Mouse (Mus musculus) c-Kit-positive CD71-negative TER-119-negative erythroid progenitor cells, embryonic 14.5 days (primary cell): ENCODE measurements around the gene Pcdh15.

Experiments used
- DNase-seq: peaks from one replicate; pipeline ENCODE4 v3.0.0-alpha.2; 2013; ENCODE audit warnings: low read depth

Gene Pcdh15

DNA sequence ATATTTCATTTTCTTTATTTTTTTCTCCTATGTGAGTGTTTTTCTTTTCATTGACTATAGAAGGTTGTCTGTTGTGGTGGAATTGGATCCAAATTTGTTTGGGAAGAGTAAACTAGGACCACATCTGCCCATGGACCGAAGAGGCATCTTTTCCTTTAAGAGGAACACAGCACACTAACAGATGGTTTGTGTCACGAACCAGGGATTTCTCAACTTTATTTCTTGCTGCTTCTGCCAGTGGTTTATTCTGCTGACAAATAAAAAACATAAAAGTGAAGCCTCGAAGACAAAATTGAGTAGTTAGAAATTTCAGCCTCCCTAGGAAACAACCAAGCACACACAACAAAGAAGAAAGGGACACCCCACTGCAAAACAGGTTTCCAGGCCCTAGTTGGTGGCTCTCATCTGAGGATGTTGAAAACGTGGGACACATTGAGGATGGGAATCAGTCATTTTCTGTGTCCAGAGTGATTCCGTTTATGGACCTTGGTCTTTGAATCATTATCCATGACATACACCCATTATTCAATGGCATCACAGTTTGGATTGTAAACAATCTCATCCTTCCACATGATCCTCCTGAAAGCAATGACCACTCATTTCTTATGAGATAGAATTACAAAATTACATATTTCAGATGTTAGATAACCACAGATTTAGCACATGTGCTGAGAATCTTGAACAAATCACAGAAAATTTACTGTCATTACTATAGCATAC, 1206.5 kb downstream of the Pcdh15 start:
- no peak for DNase-seq

DNA sequence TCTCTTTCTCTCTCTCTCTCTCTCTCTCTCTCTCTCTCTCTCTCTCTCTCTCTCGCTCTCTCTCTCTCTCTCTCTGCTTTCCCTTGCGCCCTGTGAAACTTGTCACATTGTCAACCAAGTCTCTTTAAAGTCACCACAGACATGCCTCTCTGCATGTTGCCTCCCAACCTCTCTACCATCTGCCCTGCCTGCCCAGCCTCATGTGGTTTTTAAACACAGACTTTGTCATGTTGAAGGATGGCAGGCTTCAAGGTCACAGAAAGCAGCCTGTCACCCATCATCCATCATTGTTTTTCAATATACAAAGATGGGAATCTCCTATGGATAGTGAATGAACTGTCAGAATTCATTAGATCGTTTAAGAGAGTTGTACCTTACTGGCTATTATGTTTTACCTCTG, 1207.9 kb downstream of the Pcdh15 start:
- no peak for DNase-seq

DNA sequence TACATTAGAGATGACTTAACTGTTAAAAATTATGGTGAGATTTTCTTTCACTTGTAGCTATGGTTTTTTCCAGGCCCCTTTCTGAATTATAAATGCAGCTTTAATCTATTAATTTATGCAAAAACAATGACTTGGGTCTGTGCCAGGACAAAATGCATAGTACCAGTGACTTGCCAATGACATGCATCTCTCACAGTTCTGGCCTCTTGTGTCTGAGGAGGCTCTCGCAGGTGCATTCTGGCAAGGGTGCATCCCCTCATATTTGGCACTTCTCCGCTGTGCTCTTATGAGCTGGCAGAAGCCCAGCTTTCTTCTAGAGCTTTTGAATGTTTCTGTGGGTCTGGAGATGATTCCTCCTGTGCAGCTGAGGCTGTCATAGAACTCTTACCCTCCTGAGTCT, 1216.9 kb downstream of the Pcdh15 start:
- no peak for DNase-seq

DNA sequence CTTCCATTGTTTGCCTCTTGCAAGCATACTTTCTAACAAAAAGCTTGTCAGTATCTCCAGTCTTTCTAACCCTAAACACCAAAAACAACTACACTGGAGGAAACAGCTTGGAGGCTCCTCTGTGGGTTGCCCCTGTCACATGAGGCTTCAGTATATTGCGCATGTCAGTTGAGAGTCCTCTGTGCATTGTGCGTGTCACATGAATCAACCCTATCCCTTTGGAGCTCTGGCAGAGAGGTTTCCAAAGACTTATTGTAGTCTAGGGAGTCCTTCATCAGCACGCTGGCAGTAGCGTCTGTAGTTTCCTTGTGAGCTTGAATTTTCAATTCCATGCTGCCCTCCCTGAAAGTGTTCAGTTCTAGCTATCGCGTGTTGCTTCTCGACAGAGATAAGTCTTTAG, 1236.3 kb downstream of the Pcdh15 start:
- no peak for DNase-seq

DNA sequence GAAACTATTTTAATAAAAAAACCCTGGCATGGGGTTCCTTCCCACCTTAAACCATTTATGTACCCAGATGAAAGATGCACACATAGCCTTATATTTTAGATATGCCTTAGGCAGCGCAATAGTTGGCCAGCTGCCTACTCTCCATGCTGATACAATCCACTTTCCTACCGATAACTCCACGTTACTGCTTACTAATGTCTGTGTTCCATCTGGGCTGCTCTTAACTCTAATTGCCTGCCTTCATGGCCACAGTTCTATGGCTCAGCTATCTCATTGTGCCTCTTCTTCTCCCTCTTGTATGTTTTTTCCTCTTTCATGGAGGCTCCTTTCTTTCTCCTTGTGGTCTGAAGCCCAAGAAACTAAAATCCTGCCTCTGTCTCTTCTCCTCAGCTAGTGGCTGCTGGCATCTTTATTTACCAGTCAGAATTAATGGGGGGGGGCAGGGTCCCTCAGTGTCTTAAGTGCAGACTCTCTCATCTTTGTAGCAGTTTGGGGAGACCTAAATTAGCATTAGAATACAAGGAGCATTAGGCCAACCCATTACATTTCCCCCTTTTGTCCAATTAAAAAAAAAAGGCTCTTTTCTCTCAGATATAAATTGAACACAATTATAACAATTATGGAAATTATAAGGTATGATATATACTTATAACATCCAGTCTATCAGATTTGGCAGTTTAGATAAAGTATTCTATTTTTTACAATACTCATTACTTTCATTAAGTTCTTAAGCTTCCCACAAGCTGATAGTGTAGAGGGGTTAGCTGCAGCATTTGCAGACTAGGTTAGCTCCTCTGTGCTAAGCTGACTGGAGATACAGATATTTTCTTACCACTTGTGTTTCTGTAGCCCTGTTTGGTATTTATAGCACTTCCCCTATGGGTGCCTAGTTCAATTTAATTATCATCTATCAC, 1240.4 kb downstream of the Pcdh15 start:
- no peak for DNase-seq

DNA sequence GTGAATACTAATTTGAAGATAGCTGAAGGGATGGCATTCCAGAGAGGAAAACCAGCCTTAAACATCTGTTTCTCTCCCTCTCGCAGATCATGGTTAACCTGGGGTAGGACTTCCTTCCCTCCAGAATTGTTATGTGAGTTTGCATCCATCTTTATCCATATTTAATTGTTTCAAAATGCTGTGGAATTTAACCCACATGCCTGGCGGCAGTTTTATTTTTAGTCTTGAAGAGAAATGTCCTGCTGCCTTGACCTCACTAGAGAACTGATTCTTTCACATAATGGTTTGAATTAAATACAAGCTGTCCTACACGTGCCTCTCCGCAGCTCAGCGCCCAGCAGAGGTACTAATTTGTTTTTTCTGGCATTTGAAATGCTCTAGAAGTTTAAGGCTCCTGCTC, 1260.4 kb downstream of the Pcdh15 start:
- DNase-seq: no peak

DNA sequence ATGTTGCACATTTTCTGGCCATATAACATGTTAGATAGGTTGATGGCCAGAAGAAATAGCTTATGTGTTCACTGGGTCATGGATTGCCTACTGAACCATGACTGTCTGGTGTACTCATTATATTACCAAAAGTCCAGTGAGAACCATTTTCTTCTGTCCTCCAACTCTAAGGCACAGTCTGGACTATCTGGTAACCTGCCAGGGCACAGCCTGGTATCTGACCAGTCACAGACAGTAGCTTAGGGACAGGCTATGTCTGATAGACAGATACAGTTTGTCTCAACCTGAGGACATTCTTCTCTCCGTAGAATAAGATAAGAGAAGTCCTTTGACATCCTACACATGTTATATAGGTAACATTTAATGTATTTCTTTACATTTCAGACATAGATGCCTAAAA, 1279.6 kb downstream of the Pcdh15 start:
- no peak for DNase-seq

DNA sequence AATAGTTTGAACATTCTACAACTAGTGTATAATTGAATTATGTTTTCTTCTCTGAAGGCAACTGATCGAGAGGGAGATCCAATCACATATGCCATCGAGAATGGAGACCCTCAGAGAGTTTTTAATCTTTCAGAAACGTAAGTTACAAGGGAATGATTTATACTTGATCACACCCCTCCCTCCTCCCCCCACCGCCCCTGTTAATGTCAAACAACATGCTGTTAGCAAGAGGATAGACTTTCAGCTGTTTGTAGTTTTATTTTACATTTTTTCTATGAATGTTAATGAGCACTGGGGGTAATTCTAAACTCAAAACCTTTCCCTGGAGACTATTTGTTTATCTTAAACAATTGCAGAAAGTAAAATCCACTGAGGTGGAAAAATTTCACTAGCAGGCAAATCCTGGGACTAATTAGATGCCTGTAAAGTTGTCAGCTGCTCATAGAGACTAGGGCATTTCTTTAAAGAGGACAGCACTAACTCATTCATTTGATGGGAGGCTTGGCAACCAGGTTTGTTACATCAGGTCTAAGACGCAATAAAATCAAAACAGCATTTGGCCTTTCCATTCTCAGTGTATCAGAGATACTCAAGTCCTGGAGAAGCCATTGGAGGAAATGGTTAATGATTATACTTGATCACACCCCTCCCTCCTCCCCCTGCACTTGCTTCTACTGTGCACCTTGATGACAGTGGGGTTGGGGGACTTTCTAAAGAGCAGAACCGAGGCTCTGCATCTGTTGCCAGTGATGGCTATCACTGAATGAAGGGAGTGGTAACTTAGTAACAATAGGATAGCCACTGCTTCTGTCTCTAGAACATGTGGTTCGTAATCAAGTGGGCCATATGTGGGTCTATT, 1280.4 kb downstream of the Pcdh15 start:
- no peak for DNase-seq

DNA sequence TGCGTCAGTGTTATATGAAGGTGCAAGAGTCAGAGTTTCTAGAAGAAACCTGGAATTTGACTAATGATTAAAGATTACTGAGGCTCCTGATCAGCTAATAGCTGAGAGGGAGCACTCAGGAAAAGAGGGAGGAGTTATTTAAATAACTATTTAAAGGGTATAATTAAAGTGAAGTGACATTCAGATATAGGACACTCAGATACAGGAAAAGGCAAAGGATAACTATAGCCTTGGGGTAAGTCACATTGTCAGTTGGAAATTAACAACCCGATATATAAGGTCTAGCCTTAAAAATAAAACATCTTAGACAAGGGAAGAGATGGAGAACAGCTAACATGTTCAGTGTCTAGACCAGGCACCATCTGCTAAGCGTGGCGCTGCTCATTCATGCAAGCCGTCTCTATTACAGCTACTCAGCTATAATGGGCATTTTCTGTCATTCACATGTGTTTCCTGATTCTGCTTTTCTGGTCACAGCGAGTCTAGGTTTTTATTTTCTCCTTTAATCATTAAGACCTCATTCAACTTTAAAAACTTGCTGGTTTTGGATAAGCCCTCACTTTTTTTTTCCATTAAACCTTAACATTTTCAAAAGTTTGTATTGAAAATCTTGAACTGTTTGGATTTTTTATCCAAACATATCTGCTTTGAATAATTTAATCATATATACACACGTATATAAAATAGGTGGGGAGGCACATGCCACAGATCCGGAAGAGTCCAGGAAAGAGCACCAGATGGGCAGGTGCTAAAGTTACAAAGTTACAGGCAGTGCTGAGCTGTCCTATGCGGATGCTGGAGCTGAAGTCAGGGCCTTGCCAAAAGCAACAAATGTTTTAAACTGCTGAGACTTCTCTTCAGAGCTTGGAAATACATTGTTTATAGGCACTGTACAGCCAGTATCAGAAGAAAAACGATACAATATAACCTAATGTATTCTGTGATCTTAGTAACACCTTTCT, 1288.7 kb downstream of the Pcdh15 start:
- no peak for DNase-seq

DNA sequence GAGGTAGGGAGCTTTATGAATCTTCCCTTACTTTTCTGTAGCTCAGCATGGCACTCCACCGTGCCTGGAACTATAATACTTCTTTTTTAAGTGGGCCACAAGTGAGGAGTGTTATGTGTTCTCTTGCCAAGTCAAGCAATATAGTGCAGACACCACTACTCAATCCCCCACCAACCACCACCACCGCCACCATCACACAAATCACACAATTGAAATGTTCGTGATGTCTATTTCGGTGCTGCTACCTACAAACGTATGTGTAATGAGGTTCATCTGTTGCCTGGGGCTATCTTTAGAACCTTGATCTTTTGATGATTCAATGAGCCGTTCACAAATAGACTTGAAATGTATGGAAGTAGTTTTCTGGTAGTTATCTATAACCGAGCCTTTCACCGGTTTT, 1304.0 kb downstream of the Pcdh15 start:
- no peak for DNase-seq

DNA sequence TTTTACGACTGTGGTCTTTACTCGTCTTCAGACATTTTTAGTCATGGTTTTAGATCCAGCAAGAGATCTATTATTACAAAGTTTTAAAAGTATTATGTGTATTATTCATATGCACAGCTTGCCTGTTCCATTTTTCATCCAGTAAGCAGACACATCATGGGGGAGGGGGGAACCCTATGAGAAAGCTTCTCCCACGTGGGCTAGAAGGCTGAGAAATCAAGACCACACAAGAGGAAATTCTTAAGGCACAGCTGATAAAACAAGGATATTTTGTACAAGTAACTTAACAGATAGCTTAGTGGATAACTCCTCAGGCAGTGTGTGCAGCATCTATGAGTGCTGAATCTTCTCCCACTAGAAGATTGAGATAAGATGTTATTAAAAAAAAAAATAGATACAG, 1314.9 kb downstream of the Pcdh15 start:
- DNase-seq: no peak

DNA sequence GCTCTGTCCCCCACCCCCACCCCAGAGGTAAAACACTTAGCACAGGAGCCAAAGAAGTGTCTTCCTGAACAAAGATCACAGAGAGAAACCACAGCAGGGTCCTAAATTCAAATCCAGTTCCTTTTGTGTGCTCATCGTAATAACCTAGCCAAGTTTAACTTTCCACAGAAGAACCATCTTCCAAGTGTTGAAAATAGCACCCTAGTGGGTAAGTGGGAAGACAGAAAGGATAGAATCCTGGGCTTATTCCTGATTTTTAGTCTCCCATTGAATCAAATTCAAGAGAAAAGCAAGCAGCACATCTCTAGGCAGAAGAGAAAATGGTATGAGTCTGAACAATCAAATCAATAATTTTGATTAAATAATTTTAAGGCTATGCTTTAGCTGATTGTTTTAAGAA, 1315.8 kb downstream of the Pcdh15 start:
- no peak for DNase-seq

DNA sequence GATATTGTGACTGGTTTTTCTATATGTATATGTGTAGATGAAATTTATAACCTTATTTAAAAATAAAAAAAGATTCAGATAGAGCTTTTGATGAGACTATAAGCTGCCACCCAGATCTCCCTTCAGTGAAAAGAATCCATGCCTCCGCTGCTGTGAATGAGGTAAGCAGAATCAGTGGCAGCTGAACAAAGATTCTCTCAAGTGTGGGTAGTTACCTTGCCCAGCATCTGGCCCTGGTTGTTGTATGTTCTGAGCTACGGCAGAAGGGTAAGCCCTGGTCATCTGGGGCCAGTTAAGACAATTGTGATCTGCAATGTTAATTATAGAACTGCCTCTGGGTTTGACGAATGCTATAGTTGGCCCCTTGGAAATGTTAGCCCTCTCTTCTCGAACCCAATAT, 1316.2 kb downstream of the Pcdh15 start:
- DNase-seq: no peak

DNA sequence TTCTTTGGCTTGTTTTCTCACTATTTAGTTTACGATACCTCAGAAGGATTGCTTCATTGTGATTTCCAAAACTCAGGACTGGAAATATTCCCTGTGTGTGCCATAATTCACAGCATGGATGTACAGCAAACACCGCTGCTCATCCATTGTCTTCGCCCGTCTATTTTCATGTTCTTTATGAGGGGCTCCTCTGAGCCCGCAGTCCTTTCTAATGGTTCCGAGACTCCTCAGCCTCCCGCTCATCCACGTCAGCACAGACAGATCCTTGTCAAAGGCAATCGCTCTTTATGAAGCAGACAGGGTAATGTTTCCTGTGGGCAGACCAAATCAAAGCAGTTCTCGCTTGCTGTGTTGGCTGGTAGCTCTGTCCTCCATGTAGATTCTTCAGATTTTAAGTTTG, 1316.8 kb downstream of the Pcdh15 start:
- no peak for DNase-seq

DNA sequence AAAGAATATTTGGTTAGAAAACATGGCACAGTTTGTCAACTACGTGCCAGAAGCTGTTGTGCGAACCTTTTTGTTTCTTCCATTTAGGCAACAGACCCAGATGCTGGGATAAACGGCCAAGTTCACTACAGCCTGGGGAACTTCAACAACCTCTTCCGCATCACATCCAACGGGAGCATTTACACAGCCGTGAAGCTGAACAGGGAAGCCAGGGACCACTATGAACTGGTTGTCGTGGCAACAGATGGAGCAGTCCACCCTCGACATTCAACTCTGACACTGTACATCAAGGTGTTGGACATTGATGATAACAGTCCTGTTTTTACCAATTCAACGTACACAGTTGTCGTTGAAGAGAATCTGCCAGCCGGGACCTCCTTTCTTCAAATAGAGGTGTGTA, 1350.9 kb downstream of the Pcdh15 start:
- no peak for DNase-seq

DNA sequence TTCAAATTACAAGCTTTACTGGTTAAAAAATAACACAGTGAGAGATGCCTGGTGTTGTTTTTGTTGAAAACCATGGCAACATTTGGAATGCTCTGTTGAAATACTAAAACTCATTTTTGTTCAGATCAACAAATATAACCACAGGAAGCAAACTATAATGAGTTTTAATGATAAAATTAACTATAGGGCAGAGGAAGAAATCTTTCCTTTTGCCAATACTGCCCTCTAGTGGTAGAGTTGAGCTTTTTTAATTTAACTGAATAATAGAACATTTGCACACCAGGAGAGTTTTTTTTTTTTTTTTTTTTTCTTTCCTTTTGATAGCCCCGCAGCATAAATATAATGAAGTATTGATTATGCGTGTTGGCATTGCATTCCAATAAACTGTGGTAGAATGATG, 1364.8 kb downstream of the Pcdh15 start:
- DNase-seq: no peak

DNA sequence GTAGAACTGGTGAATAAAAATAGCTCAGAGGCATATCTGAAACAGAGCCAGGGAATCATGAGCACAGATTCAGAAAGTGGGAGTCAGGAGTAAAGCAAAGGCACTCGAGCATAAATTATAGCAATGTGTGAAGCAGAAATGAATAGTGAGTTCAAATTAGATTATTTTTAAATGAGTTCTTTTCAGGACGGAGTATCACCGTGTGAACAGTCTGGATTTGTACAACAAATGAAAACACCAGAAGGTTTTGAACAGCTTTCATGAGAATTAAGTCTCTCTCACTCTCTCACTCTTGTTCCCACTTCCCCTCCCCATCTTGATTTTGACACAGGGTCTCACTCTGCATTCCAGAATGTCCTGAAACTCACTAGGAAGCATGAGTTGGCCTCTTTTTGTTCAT, 1381.6 kb downstream of the Pcdh15 start:
- DNase-seq: no peak

DNA sequence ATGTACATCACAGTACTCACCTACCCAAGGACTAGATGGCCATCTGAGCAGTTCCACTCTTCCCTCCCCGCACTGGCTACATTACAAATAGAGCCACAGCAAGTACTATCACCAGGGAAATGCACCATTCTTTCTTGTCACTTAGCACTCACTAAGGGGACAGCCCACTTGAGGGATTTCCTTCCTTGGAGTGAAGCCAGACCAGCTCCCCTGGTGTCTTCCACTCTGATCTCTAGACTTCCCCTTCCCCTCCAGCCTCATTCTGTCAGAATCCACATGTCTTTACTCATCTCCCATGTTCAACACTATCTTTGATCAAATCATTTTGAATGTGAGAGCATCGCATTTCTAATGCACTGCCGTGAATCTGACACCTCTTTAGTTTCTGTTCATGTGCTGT, 1413.2 kb downstream of the Pcdh15 start:
- no peak for DNase-seq

DNA sequence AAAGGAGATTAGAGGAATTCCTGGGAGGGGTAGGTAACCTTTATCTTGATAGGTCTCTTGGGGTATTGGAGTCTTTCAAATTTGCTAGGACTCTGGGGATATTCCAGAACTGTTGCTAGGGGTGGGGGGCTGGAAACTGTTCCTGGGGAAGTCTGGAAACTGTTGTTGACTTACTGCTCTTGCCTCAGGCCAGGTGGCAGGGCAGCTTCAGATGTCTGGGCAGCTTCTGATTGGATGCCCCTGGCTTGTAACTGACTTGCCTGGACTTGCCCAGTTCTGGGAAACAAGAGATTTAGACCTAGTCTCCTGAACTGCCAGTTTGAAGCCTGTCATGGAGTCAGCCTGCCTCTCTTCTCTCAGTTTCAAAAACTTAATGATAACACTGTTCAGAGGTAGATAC, 1414.6 kb downstream of the Pcdh15 start:
- no peak for DNase-seq

DNA sequence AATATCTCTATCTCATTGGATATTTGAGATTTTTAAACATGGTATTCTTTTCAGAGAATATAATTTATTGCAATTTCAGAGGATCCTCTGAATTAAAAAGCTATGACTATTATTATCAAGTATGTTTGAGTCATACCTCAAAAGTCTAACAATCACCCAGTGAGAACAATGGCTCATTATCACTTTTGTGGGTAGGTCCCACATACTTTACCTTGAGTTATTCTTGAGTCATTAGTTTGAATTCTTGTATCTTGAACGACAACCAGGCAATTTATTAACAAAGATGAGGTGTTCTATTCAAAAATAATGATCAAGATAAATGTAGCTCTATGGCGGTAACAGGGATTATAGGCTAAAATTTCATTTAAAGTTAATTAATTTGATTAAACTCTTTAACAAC, 1439.2 kb downstream of the Pcdh15 start:
- no peak for DNase-seq

DNA sequence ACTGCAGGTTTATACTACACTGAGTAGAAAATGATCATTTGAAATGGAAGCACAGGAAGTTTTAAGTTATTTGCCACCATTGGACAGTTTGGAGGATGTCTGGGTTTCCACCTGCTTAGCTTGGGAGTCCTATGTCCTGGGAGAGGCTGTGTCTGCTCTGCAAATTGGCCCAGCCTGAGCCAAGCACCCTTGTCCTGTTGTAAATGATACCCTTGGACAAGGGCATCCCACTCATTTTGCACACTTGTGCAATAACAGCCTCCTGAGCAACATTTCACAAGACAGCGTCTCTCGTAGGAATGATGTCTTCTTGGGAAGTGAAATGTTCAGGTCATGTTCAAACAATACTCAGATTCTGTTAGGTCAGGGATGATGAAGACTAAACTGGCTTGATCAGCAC, 1456.2 kb downstream of the Pcdh15 start:
- DNase-seq: no peak
